Mouse (Mus musculus): ENCODE measurements at regions not wholly inside any gene's neighbourhood (a gene's known extent, or its start where the extent isn't known, plus 50 kb on each side); places are given as distances from the start of the nearest gene placed in this dataset.

DNA sequence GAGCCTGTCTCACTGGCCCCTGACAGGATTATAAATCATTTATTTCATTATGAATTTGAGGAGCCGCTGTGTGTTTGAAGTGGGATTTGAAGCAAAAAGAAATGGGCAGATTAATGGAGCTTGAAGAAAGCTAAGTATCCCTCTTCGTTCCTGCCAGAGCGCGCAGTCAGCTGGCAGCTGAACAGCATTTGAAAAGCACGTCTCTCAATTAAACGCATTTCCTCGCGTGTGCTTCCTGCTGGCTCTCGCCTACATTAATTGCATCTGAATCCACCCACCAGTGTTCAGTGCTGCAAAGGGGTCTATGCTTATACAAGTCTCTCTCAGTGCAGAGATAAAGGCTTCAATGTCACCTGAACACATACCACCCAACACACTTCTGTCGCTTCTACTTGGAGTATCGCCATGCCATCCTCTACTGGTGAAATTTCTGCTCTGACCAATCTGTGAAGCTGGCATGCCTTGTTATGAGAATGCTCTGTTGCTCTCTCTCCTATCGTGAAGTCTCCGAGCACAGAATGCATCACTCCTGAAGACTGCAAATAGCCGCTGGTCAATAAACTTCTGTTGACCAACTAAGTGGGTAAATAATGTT lies 235.3 kb downstream of the Mycn start:
- no peak for DNase-seq (ENCODE audit: low spot score in 2 of 2)

- no peak for DNase-seq (ENCODE audit: low spot score in 2 of 2)
These were observed 240.0 kb downstream of the Mycn start for GRCm38 (mm10) chr12:12701735-12702134.

- no peak for DNase-seq (ENCODE audit: low spot score in 2 of 2)
These were observed 240.6 kb downstream of the Mycn start for GRCm38 (mm10) chr12:12701060-12701667.

- DNase-seq (ENCODE audit: low spot score in 2 of 2): no peak
These were observed 247.6 kb downstream of the Mycn start for GRCm38 (mm10) chr12:12693838-12694777.

DNA sequence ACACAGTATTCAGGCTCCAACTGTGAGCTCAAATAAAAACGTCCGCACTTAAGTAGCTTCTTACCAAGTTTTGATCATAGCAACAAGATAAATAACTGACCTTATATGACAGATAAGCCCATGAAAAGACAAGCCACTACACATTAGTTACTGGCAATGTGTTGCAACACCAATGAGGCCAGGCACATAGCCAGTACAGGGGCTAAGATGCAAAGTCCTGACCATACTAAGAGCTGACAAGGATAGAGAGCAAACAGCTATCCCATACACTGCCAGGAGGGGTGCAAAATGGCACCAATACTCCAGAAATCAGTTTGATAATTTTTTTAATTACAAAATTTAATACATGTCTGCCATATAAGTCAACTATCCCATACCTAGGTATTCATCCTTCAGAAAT lies 254.3 kb downstream of the Mycn start:
- DNase-seq (ENCODE audit: low spot score in 2 of 2): no peak

GRCm38 (mm10) chr12:12685217-12685522 lies 256.5 kb downstream of the Mycn start:
- no peak for DNase-seq (ENCODE audit: low spot score in 2 of 2)

DNA sequence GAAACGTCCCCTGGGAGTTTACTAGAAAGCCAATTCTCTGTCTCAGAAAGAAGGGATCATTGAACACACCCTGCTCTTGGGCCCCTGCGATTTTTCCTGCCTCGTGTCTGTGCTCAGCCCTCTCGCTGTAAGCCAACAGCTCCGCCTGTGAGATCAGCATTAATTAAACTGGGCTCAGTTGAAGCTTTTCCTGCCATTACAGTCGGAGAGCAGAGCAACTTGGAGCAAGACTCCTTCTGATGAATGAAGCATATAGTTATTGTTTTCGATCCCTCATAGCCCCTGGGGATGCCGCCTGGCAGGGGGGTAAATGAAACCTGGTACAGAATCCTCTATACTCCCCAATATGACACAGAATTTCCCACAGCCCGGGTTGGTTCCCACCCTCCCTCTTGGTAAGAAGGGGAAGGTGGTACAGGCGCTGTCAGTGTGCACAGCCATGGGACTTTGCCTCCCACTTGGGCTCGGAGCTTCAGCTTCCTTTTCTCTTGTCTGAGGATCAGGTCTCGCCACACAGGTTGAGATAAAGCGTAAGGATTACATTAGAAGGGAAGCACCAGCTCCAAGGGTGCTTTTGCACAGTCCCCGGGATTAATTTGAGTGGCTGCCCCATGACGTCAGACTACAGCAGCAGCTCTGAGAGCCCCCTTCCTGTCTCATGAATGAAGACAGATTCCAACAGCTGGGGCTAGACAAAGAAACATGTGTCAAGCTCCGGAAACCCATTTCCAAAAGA lies 257.1 kb downstream of the Mycn start:
- no peak for DNase-seq (ENCODE audit: low spot score in 2 of 2)

GRCm38 (mm10) chr12:12683733-12684470 lies 257.8 kb downstream of the Mycn start:
- DNase-seq (ENCODE audit: low spot score in 2 of 2): no peak

DNA sequence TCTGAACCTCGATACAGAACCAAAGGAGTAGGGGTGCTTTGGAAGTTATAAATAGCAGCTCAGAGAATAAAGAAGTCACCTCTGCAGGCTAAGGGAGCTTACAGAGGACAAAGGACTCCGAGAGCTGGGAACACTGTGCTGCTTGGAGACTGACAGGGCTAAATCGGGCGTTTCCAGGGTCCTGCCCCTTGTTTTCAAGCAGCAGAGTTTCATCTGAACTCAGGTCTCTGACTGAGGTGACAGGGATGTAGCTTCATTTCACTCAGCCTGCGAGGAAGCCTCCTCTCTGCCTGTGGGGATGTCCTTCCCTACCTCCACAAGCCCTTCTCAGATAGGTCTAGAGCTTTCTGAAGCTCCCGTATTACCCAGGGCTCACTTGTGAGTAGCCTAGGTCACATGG lies 260.6 kb downstream of the Mycn start:
- DNase-seq (ENCODE audit: low spot score in 2 of 2): no peak

- no peak for DNase-seq (ENCODE audit: low spot score in 2 of 2)
These were observed 261.3 kb downstream of the Mycn start for GRCm38 (mm10) chr12:12680371-12680921.

- no peak for DNase-seq (ENCODE audit: low spot score in 2 of 2)
These were observed 265.0 kb downstream of the Mycn start for GRCm38 (mm10) chr12:12676676-12677075.

- no peak for DNase-seq (ENCODE audit: low spot score in 2 of 2)
These were observed 271.8 kb downstream of the Mycn start for GRCm38 (mm10) chr12:12669931-12670330.

GRCm38 (mm10) chr12:12668919-12669318 lies 272.8 kb downstream of the Mycn start:
- DNase-seq (ENCODE audit: low spot score in 2 of 2): no peak

GRCm38 (mm10) chr12:12655611-12656010 lies 286.1 kb downstream of the Mycn start:
- no peak for DNase-seq (ENCODE audit: low spot score in 2 of 2)

DNA sequence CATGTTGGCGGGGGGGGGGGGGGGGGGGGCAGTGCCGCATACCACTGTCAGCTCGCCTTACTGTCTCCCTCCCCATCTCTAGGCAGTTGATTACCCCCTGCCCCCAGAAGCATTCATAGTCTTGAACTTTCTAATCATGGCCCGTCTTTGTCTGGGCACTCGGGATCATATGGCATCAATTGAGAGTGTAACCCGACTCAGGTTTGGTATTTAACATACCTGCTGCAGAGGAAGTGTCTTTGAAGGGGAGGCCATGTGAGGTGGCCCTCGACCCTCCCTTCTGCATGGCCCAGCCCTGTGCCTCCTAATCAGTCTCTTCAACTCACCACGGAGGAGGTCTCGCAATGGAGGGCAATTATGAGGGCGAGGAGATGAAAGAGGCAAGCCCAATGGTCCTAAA lies 286.5 kb downstream of the Mycn start:
- DNase-seq (ENCODE audit: low spot score in 2 of 2): no peak

DNA sequence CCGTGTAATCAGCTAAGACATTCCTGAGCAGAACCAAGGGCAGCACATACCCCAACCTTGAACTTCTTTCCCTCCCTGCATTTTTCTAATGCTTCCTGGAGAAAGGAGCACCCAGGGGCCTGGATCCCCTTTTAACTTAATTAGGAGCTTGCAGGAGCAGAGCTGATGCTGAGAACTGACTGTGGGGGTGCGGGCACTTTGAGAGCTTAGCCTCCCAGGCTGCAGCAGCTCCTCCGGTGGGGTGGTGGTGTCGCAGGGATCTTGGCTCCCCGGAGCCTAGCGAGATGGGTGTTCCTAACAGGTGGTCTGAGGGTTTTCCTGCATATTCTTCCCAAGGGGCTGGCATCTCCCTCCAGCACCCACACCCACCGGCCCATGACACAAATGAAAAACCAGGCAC lies 289.4 kb downstream of the Mycn start:
- no peak for DNase-seq (ENCODE audit: low spot score in 2 of 2)

DNA sequence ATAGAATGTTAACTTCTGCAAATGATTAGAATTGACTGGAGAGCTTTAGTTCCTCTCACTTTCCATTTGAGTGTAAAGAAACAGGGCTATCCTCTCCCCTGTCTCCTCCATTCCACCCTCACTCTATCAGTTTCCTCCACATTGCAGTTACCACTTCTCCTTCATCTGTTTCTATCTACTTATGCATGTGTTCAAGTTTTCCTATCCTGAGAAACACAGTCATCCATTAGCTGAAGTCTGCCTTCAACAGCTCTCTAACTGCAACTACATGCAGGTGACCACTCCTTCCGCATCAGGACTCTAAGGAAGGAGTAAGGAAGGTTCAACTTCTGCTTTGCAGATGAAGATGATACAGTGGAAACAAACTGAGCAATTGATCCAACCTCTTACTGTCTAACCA lies 291.4 kb downstream of the Mycn start:
- DNase-seq (ENCODE audit: low spot score in 2 of 2): no peak

DNA sequence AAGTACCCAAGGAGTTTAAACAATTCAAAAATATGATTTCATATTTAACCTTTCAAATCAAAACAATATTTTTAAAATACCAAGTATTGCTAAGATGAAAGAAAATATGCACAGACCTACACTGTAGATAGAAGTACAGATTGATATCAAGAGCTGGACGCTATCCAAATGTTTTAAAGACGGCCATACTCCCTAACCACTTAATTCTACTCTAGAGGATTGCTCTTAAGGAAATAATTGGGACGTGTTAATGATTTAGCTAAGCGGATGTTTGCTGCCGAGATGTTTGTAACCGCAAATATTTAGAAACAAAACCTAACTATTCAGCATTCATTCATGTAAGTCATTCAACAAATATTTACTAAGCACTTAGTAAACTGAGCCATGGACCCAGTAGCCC lies 294.2 kb downstream of the Mycn start:
- DNase-seq (ENCODE audit: low spot score in 2 of 2): no peak

DNA sequence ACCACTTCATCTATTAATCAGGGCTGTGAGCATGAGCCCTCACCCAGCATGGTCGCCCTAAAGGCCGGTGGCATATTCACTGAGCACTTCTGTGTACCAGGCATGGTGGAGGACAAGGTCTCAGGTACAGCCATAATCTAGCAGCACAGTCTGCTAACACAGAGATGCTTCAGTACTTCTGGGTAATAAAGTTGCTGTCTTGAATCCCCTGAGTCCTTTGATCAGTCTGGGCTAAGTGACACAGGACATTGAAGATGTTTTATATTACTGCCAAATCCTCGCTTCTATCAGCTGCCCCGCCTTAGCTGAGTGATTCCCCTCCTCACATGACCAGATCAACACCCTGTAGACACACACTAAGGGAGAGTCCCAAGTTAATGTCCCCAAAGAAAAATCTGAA lies 296.5 kb downstream of the Mycn start:
- DNase-seq (ENCODE audit: low spot score in 2 of 2): no peak

- DNase-seq (ENCODE audit: low spot score in 2 of 2): no peak
These were observed 298.3 kb downstream of the Mycn start for GRCm38 (mm10) chr12:12643247-12643963.

- no peak for DNase-seq (ENCODE audit: low spot score in 2 of 2)
These were observed 306.4 kb downstream of the Mycn start for GRCm38 (mm10) chr12:12635308-12635707.
